Mouse (Mus musculus) forebrain, embryonic 10.5 days (tissue): ENCODE results near the gene Aes. TPM values are rescaled to one million over a fixed set of nuclear protein-coding genes. Genes with fewer than 3 reads are reported as not detected.

ENCODE experiments used
- DNase-seq: peaks from one replicate; pipeline ENCODE4 v3.0.0-alpha.2; 2017; ENCODE audit warnings: low spot score; ENCODE audit errors: extremely low spot score
- H3K27ac ChIP-seq: fragments of 300-500 bp; sonication (generic); 2 replicates; pipeline ENCODE4 v1.5.1; 2016; ENCODE audit warnings: mild to moderate bottlenecking
- H3K27me3 ChIP-seq: fragments of 300-500 bp; sonication (generic); 2 replicates; pipeline ENCODE4 v1.6.1; 2016; ENCODE audit warnings: mild to moderate bottlenecking; ENCODE audit not compliant: poor library complexity, severe bottlenecking
- H3K36me3 ChIP-seq: fragments of 300-500 bp; sonication (generic); replicated peaks from 2 replicates; pipeline ENCODE4 v1.6.1; 2016; ENCODE audit warnings: mild to moderate bottlenecking, moderate library complexity
- H3K4me1 ChIP-seq: fragments of 300-500 bp; sonication (generic); 2 replicates; pipeline ENCODE4 v1.6.1; 2016
- H3K4me3 ChIP-seq: fragments of 300-500 bp; sonication (generic); 2 replicates; pipeline ENCODE4 v1.5.1; 2016; ENCODE audit warnings: mild to moderate bottlenecking, moderate library complexity
- H3K9me3 ChIP-seq: fragments of 300-500 bp; sonication (generic); 2 replicates; pipeline ENCODE4 v1.6.1; 2016; ENCODE audit warnings: mild to moderate bottlenecking, moderate library complexity
- WGBS: fragments of 180-500 bp; shearing (Covaris S2); methylation state at CpG from one replicate; pipeline ENCODE4 v1.1.7; 2016; 5-methylcytosine and 5-hydroxymethylcytosine counted together
- polyA plus RNA-seq: library from polyadenylated mRNA; unstranded; fragments of >200 nt; fragmentation: Nextera tagmentation; extraction: Ambion mirVana; gene quantifications from 2 replicates; pipeline ENCODE4 v1.2.1, GENCODE M21; 2016

The Aes gene
- polyA plus RNA-seq, 1 experiment from 2014 or later = 276 TPM

DNA sequence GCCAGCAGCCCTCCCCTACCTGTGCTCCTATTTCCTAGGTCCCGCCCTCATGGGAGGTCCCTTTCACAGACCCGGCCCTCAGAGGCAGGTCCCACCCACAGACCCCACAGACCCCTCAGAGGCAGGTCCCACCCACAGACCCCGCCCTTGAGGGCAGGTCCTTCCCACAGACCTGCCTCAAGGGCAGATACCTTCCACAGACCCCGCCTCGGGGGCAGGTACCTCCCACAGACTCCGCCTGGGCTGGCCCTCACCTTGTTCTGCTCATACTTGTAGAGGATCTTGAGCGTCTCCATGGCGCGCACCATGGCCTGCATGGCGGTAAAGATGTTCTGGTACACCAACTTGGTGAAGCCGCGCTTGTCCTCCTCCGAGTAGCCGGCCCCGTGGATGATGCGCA is 24.5 kb upstream of the Aes start:
- 58% methylated on average over 16 of the region's 16 CpGs for WGBS
- Histone ChIP-seq H3K4me3 (no peak overlapping the region), H3K27ac (no peak overlapping the region), H3K4me1 (0 out of 2 replicates have a peak, but pooled peaks cover 3% of the 10 kb centered on the region), H3K27me3 (no peaks in the 10 kb centered on the region), H3K9me3 (no peaks in the 10 kb centered on the region), H3K36me3 (peaks cover 90% of the 10 kb centered on the region)
- no peak for DNase-seq

DNA sequence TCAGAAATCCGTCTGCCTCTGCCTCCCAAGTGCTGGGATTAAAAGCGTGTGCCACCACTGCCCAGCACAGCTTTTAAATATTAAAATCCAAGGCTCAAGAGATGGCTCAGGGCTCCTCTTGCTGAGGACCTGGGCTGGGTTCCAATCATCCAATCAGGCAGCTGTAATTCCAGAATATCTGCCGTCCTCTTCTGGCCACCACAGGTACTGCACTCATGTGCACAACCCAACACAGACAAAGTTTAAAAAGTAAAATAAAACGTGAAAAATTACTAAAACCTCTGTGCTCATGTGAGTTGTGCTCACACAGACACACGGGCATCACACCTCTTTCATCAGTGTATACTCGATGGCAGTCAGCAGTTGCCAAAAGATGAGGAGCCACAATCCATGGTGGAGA is 22.6 kb upstream of the Aes start:
- no peak overlapping the region for H3K4me3 ChIP-seq
- WGBS = 79% methylated on average over 6 of the region's 6 CpGs
- H3K36me3 ChIP-seq = peaks cover 87% of the 10 kb centered on the region
- DNase-seq = no peak
- no peak overlapping the region for H3K27ac ChIP-seq
- H3K9me3 ChIP-seq = no peaks in the 10 kb centered on the region
- H3K27me3 ChIP-seq = no peaks in the 10 kb centered on the region
- H3K4me1 ChIP-seq = peaks cover 4% of the 10 kb centered on the region

DNA sequence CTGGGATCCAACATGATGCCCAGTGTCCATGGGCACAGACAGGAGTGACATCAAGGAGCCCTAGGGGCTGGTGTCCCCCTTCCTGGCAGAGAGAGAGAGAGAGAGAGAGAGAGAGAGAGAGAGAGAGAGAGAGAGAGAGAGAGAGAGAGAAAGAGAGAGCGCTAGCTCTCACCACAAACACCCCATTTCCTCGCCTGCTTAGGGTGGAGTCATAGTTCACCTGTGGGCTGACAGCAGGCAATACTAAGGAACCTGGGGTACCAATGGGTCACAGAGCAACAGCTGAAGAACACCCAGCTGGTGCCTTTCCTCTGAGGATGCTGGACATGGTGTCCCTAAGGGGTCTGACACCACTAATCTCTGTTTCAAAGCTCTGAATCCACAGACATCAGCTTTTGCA is 21.9 kb upstream of the Aes start:
- Histone ChIP-seq H3K9me3 (no peaks in the 10 kb centered on the region), H3K36me3 (peaks cover 87% of the 10 kb centered on the region), H3K27me3 (no peaks in the 10 kb centered on the region), H3K4me1 (peaks cover 11% of the 10 kb centered on the region), H3K27ac (no peak overlapping the region), H3K4me3 (no peak overlapping the region)
- WGBS = 86% methylated on average over 2 of the region's 2 CpGs
- no peak for DNase-seq

DNA sequence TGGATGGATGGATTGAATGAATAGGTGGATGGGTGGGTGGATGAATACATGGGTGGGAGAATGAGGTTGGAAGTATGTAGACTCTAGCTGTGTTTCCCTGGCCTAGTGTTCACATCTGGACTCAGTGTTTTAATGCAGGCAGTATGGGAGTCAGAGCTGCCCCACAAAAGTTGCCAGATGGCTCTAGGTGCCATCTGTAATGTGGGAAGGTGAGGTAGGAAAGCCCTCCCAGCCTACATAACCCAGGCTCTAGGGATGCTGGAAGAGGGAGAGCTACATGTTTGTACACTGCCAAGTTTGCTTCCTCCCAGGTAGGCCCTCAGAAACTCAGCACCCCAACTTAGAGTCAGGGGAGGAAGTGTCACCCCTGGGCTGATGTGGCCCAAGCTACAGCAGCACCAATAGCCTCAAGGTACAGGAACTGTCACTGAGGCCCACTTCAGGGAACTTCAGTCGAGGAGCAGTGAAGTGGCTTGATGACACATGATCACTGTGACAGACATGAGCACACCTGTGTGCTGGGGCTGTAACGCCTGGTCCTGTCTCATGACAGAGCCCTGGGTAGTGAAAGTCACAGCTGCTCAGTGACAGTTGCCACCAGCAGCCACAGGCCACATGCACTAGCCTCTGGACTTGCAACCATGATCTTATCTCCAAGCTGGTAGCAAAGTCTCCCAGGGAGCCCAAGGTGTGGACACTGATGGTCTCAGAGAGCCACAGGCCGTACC is 20.8 kb upstream of the Aes start:
- peaks cover 86% of the 10 kb centered on the region for H3K36me3 ChIP-seq
- H3K27ac ChIP-seq = no peak overlapping the region
- WGBS = 91% methylated on average over 3 of the region's 3 CpGs
- DNase-seq = no peak
- peaks cover 22% of the 10 kb centered on the region for H3K4me1 ChIP-seq
- H3K9me3 ChIP-seq = no peaks in the 10 kb centered on the region
- no peak overlapping the region for H3K4me3 ChIP-seq
- H3K27me3 ChIP-seq = no peaks in the 10 kb centered on the region

DNA sequence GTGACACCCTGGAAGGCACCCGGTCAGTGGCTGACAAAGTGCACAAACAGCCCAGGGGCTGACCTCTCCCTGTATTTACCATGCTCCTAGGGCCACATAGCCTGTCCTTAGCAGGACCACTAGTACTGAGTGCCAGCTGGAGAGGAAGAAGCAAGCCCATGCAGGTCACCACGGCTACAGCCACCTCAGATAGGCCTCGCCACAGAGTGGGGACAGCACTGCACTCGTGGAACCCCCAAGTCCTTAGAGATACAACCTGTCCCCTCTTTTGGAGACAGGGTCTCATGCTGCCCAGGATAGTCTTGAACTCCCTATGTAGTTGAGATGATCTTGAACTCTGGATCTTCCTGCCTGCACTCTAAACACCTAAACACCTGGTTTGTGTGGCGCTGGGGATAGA is 17.9 kb upstream of the Aes start:
- 90% methylated on average over 5 of the region's 5 CpGs for WGBS
- H3K27ac ChIP-seq = 0 out of 2 replicates have a peak overlapping the region, but pooled peaks have one; percentile 26
- no peaks in the 10 kb centered on the region for H3K9me3 ChIP-seq
- no peak for DNase-seq
- H3K27me3 ChIP-seq = no peaks in the 10 kb centered on the region
- peaks cover 39% of the 10 kb centered on the region for H3K4me1 ChIP-seq
- no peak overlapping the region for H3K4me3 ChIP-seq
- peaks cover 59% of the 10 kb centered on the region for H3K36me3 ChIP-seq

DNA sequence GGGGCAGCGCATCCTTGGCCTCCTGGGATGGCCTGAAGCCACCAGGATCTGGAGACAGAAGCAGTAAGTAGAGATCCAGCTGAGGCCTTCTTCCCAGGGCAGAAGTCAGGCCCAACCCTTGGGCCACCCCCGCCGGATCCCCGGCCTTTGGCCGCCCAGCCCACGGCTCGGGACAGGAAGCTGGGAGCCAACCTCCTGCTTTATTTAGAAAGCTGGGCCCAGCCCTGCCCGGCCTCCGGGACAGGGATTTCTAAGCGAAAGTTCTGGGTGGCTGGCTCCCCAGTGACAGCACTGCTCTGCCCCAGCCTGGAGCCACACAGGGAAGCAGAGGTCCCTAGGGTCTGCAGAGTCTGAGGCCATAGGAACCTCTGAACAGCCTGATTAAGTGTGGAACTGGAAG is 17.5 kb upstream of the Aes start:
- 84% methylated on average over 10 of the region's 10 CpGs for WGBS
- no peak for DNase-seq

DNA sequence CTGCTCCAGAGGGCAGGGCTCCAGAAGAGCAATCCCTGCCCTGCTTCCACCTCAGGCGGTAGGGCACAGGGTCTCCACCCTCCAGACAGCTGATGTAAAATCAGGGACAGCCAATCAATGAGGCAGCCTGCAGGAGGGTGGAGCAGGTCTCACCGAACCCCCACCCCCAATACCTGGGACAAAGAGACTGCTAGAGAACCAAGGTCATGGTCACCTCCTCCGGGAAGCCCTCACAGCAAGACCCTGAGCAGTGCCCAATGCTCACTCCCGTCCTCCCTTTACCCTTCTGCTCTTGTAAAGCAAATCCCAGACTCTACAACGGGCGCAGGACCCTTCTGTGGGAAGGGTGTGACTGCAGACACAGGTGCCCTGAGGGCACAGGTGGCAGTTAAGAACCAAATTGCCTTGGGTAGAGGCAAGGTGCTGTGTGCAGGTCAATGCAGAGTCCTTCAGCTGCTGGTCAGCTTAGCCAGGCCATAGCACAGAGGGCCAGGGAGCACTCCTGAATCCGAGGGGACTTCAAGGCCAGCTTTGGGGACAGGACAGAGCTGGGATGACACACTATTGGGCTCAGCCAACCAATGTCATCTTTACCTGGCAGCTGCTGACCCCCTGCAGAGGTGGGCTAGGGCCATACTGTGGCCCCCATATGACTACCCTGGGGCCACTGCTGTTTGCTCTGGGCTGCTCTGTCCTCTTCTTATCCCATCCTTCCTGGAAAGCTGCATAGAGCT is 16.4 kb upstream of the Aes start:
- no peaks in the 10 kb centered on the region for H3K27me3 ChIP-seq
- peaks cover 39% of the 10 kb centered on the region for H3K4me1 ChIP-seq
- peak overlapping the region; percentile 94; the same call in 1 of the 2 replicates for H3K27ac ChIP-seq
- H3K36me3 ChIP-seq = peaks cover 48% of the 10 kb centered on the region
- no peak for DNase-seq
- H3K9me3 ChIP-seq = no peaks in the 10 kb centered on the region
- 81% methylated on average over 7 of the region's 7 CpGs for WGBS
- peak overlapping the region; percentile 97 for H3K4me3 ChIP-seq

More for the DNA sequence above, 17.5 kb upstream of the Aes start:
- Histone ChIP-seq H3K4me1 (peaks cover 39% of the 10 kb centered on the region), H3K27ac (0 out of 2 replicates have a peak overlapping the region, but pooled peaks have one; percentile 3), H3K36me3 (peaks cover 56% of the 10 kb centered on the region), H3K9me3 (no peaks in the 10 kb centered on the region), H3K4me3 (peak overlapping the region; percentile 97; the same call in 1 of the 2 replicates), H3K27me3 (no peaks in the 10 kb centered on the region)

DNA sequence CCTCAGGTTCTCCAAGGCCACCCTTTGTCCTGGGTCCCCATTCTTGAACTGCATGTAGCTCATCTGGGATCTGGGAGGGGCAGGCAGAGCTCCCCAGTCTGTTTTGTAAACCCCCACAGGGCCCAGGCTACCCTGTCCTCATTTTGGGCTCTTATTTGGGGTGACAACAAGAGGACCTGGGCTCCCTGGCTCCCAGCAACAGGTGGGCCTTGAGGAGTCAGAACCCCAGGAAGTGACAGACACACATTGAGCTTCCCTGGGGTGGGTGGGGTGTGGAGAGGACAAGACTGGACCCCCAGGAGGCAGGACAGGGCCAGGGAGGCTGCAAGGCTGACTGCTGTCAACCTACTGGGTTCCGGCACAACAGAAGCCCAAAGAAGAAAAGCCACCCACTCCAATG is 15.7 kb upstream of the Aes start:
- H3K4me3 ChIP-seq = peak overlapping the region; percentile 97
- H3K27me3 ChIP-seq = no peaks in the 10 kb centered on the region
- H3K9me3 ChIP-seq = no peaks in the 10 kb centered on the region
- 59% methylated on average over 1 of the region's 1 CpGs for WGBS
- peaks cover 45% of the 10 kb centered on the region for H3K36me3 ChIP-seq
- no peak for DNase-seq
- H3K27ac ChIP-seq = peak overlapping the region; percentile 94
- peaks cover 39% of the 10 kb centered on the region for H3K4me1 ChIP-seq

DNA sequence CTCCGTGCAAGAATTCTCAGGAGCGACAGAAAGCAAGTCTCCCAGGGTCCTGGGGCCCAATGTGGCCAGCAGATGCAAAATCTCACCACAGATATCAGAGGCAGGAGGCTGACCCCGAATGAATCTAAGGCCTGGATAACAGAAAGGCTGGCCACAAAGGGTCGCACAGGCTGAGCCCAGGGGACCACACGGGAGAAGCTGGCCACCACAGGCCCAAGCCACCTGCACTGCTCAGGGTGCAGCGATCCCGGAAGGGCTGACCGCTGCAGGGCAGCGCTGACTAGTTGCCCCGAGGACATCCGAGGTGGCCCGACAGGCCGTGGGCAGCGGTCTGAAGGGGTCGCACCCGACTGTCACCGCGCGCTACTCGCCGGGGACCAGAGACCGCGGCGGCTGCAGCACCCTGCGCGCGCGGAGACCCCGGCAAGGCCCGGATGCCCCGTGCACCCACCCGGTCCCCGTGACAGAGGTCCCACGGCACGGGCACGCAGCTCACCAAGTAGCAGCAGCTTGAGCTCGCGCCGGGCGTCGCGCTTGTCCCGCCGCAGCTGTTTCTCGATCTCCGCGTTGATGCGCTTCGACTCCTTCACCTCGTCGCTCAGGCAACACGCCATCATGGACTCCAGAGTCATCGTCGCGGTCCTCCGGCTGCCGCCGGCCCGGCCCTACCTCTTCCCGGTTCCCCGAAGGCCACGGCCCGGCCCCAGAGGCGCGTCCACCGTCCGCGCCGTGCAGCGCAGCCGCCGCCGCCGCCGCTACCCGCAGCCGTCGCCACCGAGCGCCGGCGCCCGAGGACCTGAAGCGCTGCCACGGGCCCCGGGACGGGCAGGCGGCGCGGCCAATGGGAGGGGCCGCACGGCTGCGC is 14.8 kb upstream of the Aes start:
- WGBS = under 1% methylated on average over 93 of the region's 93 CpGs
- no peak for DNase-seq
- Histone ChIP-seq H3K36me3 (peaks cover 36% of the 10 kb centered on the region), H3K27me3 (0 out of 2 replicates have a peak, but pooled peaks cover 6% of the 10 kb centered on the region), H3K9me3 (no peaks in the 10 kb centered on the region), H3K4me1 (peaks cover 39% of the 10 kb centered on the region), H3K4me3 (peak overlapping the region; percentile 97), H3K27ac (peak overlapping the region; percentile 94)

DNA sequence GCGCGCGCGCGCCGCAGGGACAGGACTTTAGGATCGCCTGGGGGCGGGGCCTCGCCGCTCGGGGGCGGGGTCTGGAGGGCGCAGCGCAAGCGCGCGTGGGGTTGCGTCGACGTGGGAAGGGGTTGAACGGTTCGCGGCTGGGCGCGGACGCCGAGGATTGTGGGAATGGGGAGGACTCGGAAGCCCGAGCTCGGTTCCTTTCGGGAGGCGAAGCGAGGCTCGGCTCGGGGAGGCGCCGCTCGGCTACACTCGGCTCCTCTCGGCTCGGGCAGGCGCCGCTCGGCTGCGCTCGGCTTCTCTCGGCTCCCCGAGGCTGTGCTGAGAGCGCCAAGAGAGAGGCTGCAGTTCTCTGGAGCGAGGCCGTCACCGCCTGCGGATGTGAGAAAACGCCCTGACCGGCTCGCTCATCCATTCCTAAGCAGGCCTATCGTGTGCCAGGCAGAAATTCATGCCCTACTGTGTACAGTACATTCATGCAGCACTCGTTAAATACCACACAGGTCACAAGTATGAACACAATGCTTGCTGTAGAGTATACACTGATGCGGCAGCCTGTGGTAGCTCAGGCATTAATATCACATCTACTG is 14.0 kb upstream of the Aes start, which contains the start of gene Gna11:
Gna11 (minus strand) TSS at position 30 of the 587 bp plus-strand sequence.
- 1% methylated on average over 59 of the region's 59 CpGs for WGBS
- Histone ChIP-seq H3K4me1 (peaks cover 42% of the 10 kb centered on the region), H3K27me3 (0 out of 2 replicates have a peak, but pooled peaks cover 6% of the 10 kb centered on the region), H3K36me3 (peaks cover 29% of the 10 kb centered on the region), H3K9me3 (no peaks in the 10 kb centered on the region), H3K4me3 (peak within 1 kb of the TSS; percentile 97), H3K27ac (peak within 1 kb of the TSS; percentile 94)
- DNase-seq = peak; percentile 99

DNA sequence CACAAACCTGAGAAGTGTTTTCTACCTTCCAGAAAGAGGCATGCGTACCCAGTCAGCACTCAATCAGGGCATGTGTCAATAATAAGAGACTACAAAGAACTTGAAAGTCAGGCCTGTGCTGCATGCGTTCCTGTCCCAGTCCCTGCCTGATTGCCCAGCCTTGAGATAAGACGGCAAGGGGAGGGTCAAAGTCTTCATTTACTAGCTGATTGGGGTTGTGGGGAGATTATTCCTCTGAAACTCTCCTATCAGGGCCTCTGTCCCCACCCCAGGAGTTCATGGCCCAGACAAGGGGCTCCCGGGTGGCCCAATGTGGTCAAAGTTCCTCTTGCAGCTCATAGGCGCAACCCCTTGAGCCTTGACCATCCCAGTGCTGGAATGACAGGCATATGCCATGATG is 13.0 kb upstream of the Aes start:
- WGBS = 85% methylated on average over 5 of the region's 5 CpGs
- Histone ChIP-seq H3K27me3 (0 out of 2 replicates have a peak, but pooled peaks cover 6% of the 10 kb centered on the region), H3K4me3 (no peak overlapping the region), H3K4me1 (peaks cover 45% of the 10 kb centered on the region), H3K9me3 (no peaks in the 10 kb centered on the region), H3K36me3 (peaks cover 20% of the 10 kb centered on the region), H3K27ac (no peak overlapping the region)
- no peak for DNase-seq
